Mouse (Mus musculus): Measurements from ENCODE around the gene Mrpl47.
"Not testable (repeated sequence)": the region's sequence is repeated elsewhere in the genome, so short reads cannot be mapped to it uniquely, and the experiment has no call there.

Mrpl47 gene

DNA sequence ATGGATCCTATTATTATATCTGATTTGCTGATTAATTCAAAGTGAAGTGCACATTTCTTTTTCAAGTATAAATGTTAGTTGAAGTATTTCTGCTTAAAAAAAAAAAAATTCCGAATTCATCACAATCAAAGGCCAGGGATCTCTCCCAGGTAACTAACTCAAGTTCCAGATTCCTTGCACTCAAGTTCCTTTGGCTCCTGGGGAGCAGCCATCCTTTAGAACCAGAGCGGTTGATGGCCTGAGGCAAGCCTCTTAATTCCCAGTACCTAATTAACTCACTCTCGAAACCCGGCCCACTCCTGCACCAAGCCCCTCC is 29.4 kb downstream of the Mrpl47 start:
- no peak for DNase-seq (ENCODE audit: low spot score in 2 of 2)

DNA sequence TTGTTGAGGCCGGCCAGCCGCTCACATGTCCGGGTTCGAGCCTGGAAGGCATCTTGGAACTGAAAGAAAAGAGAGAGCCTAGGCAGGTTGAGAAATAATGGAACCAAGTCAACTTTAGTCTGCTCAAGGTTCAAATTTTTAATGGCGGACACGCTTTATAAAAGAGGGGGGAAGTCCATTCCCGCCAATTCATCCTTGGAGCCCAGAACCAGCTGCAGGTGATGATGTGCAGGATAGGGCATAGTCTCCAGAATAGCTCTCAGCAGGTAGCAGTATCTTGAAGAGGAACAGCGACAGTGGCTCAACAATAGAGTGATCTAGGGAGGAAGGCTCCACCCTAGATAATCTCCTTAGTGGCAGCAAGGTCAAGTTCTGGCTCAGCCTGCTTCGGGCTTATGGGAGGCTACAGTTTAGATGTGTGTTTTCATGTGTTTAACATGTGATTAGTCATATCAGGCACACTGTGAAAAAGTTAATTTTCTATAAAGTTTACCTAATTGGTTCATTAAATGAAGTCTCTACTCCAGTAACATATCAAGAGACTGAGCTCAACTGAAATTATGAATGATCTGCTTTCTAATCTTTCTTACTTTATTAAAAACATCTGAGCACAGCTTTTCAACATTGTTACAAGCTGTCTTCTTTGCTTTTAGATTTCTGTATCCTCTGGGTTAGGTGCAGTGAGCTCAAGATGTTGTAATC is 31.6 kb downstream of the Mrpl47 start, which contains the start of gene Actl6a:
TSS of gene Actl6a (plus strand) at position 652 of the 702 bp plus-strand sequence.
- DNase-seq (ENCODE audit: low spot score in 2 of 2), result not testable (repeated sequence)

DNA sequence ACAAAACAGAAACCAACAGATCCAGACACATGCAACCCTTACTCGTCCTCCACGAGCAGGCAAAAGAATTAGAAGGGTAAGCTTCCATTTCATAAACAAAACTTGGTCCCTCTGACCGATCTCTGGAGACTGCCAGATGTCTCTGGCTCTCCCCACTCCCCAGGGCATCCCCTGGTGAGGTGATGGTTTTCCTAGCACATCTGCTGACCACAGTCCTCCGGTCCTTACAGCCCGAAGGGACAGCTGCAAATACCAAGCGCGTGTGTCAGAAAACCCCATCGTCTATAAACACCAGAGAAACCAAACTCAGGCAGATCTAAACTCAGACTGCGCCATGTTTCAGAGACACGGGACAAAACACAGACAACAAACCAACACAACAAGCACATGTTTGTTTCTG is 32.8 kb downstream of the Mrpl47 start:
- not testable (repeated sequence) for DNase-seq (ENCODE audit: low spot score in 2 of 2)

DNA sequence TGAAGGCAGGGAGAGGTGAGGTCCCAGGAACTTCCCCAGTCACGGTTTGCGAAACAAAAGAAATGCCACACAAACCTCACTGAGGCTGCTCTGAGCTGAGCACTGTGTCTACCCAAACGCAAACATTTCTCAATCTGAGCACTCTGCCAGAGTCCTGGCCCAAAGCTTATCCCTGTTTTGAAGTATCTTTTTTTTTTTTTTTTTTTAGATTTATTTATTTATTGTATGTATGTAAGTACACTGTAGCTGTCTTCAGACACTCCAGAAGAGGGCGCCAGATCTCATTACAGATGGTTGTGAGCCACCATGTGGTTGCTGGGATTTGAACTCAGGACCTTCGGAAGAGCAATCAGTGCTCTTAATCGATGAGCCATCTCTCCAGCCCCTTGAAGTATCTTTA is 33.4 kb downstream of the Mrpl47 start:
- DNase-seq (ENCODE audit: low spot score in 2 of 2), result not testable (repeated sequence)

DNA sequence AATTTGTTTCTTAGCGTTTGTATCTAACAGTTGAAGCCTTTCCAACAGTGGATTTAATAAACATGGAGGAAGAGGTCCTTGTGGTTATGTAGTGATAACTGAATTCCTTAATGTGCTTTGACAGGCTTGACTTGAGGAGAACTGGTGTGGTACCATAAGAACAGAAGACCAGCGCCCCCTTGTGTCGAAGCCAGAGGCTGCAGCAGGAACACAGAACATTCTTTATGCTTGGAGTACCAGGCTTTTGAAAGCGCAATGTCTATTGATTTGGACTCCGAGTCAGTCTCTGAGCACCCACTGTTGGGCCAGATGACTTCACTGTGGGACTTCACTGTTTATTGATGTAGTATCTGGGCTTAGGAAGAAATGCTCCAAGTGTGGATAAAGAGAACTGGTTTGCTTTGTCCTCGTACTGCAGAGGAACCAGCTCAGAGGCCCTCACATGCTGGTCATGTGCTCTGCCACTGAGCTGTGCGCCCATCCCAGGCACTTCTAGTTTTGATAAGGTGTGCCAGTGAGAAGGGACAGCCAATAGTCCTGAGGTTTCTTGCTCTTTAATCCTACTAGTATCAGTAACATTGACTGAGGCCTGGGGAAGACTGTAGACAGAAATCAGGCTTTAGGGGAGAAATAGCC is 39.1 kb downstream of the Mrpl47 start:
- DNase-seq (ENCODE audit: low spot score in 2 of 2), result peak; percentile 91 to 95

DNA sequence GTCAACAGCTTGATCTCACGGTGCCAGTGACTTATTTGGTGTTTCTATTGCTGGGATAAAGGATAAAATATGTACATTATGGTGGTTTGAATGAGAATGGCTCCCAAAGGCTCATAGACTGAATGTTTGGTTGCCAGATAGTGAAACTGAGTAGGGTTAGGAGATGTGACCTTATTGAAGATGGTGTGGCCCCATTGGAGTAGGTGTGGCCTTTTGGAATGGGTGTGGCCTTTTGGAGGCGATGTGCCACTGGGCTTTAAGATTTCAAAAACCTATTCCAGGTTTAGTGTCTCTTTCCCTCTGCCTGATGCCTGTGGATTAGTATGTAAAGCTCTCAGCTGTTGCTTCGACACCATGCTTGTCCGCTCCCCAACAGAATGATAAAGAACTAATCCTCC is 41.8 kb downstream of the Mrpl47 start:
- no peak for DNase-seq (ENCODE audit: low spot score in 2 of 2)

DNA sequence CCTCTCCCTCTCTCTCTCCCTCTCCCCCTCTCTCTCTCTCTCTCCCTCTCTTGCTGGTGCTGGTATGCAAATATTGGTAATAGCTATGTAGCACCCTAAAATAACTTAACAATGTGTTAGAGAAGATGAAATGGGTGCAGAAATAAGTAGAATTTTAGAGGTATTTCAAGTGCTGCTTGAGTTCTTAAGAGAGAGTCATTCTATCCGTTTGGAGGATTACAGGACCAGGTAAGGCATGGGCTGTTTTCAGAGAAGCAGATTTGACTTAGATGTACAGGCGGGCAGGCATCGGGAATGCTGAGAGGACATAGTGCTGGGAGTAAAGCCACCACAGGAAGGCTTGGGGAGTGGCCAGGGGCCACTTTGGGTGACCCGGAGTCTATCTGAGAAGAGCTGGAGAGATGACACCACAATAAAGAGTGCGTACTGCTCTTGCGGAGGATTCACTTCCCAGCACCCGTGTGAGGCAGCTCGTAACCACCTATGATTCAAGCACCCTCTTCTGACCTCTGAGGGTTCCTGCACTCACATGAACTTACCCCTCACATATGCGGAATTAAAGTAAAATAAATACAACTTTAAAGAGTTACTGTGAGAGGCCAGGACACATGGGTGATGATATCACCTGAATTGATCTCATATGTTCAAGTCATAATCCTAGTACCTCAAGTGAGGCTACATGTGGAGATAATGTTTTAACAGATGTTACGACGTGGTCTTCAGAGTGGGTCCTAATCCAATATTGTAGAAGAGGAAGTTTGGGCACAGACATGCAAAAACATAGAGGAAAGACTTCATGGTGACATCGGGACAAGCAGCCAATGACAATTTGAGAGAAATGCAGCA is 42.4 kb downstream of the Mrpl47 start:
- DNase-seq (ENCODE audit: low spot score in 2 of 2), result no peak

DNA sequence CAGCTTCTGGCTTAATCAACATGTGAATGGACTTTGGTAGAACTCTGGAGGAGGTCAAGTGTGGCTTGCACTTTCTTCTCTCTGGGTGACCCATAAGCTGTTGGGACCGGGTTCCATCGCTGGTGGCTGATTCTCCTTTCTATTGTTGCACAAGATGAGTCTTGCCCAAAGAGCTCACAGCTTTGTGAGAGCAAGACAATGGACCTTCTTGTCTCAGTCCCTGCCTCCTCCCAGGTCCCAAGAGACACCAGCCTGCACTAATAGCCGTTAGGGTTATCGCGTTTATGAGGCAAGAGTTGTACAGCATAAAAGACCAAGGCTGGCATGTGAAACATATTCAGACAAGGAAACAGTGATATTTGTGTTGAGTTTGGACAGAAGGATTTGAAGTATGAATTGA is 43.2 kb downstream of the Mrpl47 start:
- no peak for DNase-seq (ENCODE audit: low spot score in 2 of 2)

DNA sequence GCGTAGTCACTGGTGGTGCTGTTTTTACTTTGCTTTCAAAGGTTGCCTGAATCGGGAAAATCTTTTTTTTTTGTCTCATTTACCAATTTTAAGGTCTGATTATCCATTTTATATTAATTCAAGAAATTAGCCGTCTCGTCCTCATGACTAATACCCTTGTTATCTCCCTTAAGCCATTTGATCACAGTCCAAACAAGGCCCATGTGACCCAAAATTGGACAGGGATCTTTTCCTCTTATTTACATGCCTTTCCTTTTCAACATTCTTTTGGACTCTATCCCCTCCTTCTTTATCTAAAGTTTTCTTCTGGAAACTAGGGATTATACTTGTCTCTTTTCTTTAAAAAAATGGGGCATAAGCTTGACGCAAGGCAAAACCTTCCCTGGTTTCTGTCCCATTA is 45.6 kb downstream of the Mrpl47 start:
- no peak for DNase-seq (ENCODE audit: low spot score in 2 of 2)

DNA sequence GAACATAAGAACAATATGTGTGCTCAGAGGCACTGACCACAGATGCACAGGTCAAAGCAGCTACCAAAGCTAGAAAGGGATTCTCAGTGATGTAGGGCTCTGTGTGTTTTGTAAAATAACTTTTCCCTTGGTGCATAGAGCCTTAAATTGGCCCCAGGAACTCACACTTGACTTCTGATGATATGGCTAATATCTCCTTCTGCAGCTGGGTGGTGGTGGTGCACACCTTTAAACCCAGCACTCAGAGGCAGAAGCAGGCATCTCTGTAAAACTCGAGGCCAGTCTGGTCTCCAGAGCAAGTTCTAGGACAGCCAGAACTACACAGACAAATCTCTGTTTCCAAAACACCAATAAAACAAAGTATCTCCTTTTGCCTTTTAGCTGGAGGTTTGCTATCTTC is 46.5 kb downstream of the Mrpl47 start:
- no peak for DNase-seq (ENCODE audit: low spot score in 2 of 2)

DNA sequence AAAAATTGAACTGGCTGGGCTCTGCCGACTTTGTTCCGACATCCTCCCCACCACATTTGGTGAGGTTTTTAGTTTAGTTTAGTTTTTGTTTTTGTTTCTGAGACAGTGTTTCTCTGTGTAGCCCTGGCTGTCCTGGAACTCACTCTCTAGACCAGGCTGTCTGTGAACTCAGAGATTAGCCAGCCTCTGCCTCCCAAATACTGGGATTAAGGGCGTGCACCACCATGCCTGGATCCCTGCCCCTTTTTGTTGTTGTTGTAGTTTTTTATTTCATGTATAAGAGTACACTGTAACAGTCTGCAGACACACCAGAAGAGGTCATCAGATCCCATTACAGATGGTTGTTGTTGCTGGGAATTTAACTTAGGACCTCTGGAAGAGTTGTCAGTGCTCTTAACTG is 47.4 kb downstream of the Mrpl47 start:
- no peak for DNase-seq (ENCODE audit: low spot score in 2 of 2)

DNA sequence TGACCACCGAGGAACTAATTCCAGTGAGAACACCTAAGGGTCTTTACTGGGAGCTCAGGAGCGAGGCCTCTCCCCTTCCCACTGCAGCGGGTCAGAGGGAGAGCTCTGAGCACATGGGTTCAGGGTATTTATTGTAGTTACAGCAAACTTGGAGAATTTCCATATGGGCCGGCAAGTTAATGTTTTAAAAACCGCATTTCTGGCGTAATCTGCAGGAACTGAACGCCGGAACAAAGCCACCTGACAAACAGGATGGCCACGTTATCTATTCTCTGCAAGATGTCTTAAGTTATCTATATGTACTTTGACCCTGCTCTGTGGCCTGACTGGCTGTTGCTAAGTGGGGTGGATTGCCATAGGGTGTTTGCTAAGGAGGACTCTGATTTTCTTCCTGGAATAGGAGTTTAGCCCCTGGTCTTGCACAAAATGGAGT is 47.8 kb downstream of the Mrpl47 start:
- DNase-seq (ENCODE audit: low spot score in 2 of 2), result no peak

DNA sequence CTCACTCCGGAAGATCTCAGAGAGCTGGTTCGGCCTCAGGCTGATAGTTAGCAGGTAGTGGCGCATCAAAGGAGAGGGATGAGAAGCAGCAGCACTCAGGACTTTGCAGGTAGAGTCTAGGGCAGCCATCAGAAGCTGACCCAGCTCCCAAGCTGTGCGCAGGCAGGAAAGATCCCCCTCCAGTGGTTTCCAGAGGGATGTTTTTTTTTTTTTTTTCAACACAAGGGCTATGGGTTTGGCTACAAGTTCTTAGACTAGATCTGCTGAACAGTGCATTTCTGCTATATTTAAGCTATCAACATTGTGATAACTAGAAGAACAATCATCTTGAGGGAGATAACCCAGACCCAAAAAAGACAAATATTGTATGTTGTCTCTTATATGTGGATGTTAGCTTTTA is 50.2 kb downstream of the Mrpl47 start:
- no peak for DNase-seq (ENCODE audit: low spot score in 2 of 2)

DNA sequence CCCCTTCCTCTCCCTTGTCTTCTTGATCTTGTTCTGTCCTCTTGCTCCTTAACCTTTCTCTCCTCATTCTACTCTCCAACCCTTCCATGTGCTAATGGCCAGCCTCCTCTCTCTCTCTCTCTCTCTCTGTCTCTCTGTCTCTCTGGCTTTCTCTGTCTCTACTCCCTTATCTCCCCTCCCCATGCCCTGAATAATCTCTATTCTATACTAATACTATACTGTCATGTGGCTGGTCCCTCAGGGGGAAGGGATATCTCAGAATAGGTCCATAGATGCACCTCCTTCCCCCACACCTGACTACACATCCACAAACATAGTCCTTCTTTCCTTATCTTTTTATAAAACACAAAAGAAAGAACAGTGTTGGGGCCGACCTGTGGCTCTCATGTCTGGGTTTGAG is 50.9 kb downstream of the Mrpl47 start:
- DNase-seq (ENCODE audit: low spot score in 2 of 2), result no peak

DNA sequence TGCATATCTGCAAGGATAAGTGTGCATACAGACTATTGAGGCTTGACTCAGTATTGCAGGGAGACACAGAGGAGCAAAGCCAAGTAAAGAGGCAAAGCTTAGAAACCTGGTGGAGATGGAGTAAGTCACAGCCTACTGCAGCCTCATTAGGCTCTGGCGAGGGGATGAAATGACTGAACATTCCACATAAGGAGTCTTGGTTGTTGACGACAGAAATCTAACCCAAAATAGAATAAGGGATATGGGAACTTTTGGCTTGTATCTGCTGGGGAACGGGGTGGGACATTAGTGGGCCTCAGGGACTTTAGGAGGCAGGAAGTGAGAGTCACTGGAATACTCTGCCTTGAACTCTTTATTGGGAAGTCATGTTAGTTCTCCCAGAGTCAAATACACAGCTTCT is 52.8 kb downstream of the Mrpl47 start:
- DNase-seq (ENCODE audit: low spot score in 2 of 2), result no peak

DNA sequence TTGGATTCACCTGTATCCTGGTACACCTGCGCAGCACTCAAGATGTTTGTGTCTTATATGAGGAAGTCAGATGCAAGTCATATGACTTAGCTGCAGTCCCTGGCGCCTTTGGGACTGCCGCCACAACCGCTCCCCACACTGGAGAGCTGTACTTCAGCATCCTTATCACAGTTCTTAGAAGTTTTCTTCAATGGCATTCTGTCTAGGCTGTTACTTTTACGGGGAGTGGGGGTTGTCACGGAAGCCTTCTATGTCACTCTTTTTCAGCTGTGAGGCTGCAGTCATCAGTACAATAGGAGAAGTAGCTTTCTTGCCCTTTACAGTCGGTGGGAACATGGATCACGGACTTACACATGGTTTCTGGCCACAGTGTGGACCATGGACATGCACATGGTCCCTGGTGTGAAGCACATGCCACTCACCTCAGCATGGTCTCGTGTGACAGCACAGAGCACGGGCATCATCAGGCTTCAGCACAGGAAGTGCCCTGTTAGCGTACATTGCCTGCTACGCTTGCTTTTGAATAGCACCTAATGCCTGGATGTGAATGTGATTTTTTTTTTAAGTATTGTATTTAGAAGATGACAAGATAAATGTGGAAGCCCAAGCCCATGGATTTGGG is 54.4 kb downstream of the Mrpl47 start:
- DNase-seq (ENCODE audit: low spot score in 2 of 2), result no peak

DNA sequence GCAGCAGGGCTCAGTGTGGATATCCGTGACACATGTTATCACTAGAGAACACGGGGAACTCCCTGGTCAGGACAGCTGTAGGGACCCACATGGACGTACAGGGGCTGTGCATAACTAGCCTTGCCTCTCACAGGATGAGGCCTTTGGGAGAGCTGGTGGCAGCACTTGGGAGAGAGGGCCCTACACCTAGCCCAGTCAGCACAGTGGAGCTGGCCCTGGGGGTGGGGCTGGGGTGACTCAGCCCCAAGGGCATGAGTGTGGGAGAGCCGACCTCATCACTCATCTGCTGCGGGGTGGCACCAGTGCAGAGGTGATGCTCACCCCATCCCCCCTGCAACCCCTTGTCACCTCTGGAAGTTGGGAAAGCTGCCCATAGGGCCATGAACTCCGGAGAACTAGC is 61.0 kb downstream of the Mrpl47 start:
- no peak for DNase-seq (ENCODE audit: low spot score in 2 of 2)
